Mouse (Mus musculus): ENCODE data around the gene Abcc12.

The Abcc12 gene

GRCm38 (mm10) chr8:86578693-86579092 lies 1.8 kb downstream of the Abcc12 start:
- DNase-seq (ENCODE audit: low spot score): peak; percentile 26

GRCm38 (mm10) chr8:86578076-86578475 lies 2.4 kb downstream of the Abcc12 start:
- DNase-seq (ENCODE audit: low spot score): peak; percentile 15

- no peak for DNase-seq (ENCODE audit: low spot score)
Measured at GRCm38 (mm10) chr8:86577547-86577946, 2.9 kb downstream of the Abcc12 start.

- no peak for DNase-seq (ENCODE audit: low spot score)
Measured at GRCm38 (mm10) chr8:86563674-86564073, 16.8 kb downstream of the Abcc12 start.

- no peak for DNase-seq (ENCODE audit: low spot score)
Measured at GRCm38 (mm10) chr8:86561737-86562136, 18.7 kb downstream of the Abcc12 start.

GRCm38 (mm10) chr8:86560688-86561065 lies 19.8 kb downstream of the Abcc12 start:
- no peak for DNase-seq (ENCODE audit: low spot score)

- DNase-seq (ENCODE audit: low spot score): no peak
Measured at GRCm38 (mm10) chr8:86559947-86560687, 20.4 kb downstream of the Abcc12 start.

- no peak for DNase-seq (ENCODE audit: low spot score)
Measured at GRCm38 (mm10) chr8:86557186-86558045, 23.1 kb downstream of the Abcc12 start.

GRCm38 (mm10) chr8:86555564-86555963 lies 24.9 kb downstream of the Abcc12 start:
- no peak for DNase-seq (ENCODE audit: low spot score)

GRCm38 (mm10) chr8:86554220-86554891 lies 26.1 kb downstream of the Abcc12 start:
- DNase-seq (ENCODE audit: low spot score): no peak

- no peak for DNase-seq (ENCODE audit: low spot score)
Measured at GRCm38 (mm10) chr8:86550516-86550915, 30.0 kb downstream of the Abcc12 start.

- peak; percentile 74 for DNase-seq (ENCODE audit: low spot score)
Measured at GRCm38 (mm10) chr8:86546001-86546400, 34.5 kb downstream of the Abcc12 start.

- DNase-seq (ENCODE audit: low spot score): no peak
Measured at GRCm38 (mm10) chr8:86540906-86541305, 39.6 kb downstream of the Abcc12 start.

GRCm38 (mm10) chr8:86540376-86540775 lies 40.1 kb downstream of the Abcc12 start:
- DNase-seq (ENCODE audit: low spot score): no peak

GRCm38 (mm10) chr8:86536663-86536987 lies 43.9 kb downstream of the Abcc12 start:
- DNase-seq (ENCODE audit: low spot score): no peak

- DNase-seq (ENCODE audit: low spot score): peak; percentile 78
Measured at GRCm38 (mm10) chr8:86535791-86536662, 44.5 kb downstream of the Abcc12 start.

- DNase-seq (ENCODE audit: low spot score): peak; percentile 2
Measured at GRCm38 (mm10) chr8:86535068-86535560, 45.4 kb downstream of the Abcc12 start.

- DNase-seq (ENCODE audit: low spot score): no peak
Measured at GRCm38 (mm10) chr8:86529714-86530113, 50.8 kb downstream of the Abcc12 start.

GRCm38 (mm10) chr8:86527336-86528029 lies 53.0 kb downstream of the Abcc12 start:
- no peak for DNase-seq (ENCODE audit: low spot score)

GRCm38 (mm10) chr8:86526808-86527207 lies 53.7 kb downstream of the Abcc12 start:
- DNase-seq (ENCODE audit: low spot score): no peak

- DNase-seq (ENCODE audit: low spot score): no peak
Measured at GRCm38 (mm10) chr8:86514203-86514602, 66.3 kb downstream of the Abcc12 start.
